Mouse (Mus musculus) cerebellum, adult 18-20 months (tissue): ENCODE results near the gene Gdf9.
"Not testable (repeated sequence)": the region's sequence is repeated elsewhere in the genome, so short reads cannot be mapped to it uniquely, and the experiment has no call there.

ENCODE experiments used
- DNase-seq, 2 experiments: peaks; one replicate each; pipeline ENCODE4 v3.0.0; 2021

Gene Gdf9

DNA sequence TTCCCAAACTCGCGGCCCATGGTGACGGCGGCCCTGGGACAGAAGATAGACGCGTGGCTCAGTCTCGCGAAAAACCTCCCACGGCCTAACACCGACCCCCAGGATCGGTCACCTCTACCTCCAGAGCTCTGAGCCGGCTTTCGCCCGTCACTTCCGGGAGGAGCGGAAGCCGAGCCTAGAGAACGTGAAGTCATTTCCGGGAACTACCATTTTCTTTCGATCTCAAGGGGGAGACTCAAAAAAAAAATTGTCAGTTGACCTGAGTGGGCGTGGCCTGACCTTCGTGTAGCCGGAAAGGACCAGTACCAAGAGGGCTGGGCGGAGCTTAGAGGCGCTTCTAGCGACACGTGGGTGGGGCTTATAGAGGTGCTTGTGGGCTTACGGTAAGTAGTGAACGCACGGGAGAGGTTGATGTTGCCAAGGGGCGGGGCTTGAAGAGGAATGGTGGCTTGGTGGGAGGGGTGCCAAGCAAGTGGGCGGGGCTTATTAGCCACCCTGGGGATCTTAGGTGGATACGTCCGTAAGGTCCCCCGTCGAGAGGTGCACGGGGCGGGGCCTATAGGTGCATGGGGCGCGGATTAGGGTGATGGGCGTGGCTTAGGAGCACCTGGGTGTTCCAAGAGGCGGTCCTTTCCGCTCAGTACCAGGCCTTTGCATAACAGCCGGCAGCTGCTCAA lies at the start of gene Gdf9, which contains the start of gene Uqcrq:
Gdf9 (plus strand) TSS at position 354 of the 677 bp plus-strand sequence.
Uqcrq (minus strand) TSS at position 162 of the 677 bp plus-strand sequence.
- peak; percentile 100 for DNase-seq

- DNase-seq = no peak
Measured at GRCm38 (mm10) chr11:53383758-53384428, 46.9 kb upstream of the Gdf9 start.

- no peak for DNase-seq
Measured at GRCm38 (mm10) chr11:53393856-53394255, 37.0 kb upstream of the Gdf9 start.

DNA sequence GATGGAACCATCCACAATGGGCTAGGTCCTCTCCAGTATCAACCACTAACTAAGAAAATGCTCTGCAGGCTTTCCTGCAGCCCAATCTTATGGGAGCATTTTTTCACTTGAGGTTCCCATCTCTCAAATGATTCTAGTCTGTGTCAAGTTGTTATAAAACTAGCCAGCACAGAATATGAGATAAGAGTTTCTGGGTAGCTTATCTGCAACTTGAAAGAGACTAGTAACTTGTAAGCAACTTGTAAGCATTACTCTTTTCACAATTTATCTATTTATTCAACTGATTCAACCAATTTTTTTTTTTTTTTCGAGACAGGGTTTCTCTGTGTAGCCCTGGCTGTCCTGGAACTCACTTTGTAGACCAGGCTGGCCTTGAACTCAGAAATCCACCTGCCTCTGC lies 27.2 kb upstream of the Gdf9 start:
- DNase-seq = no peak

GRCm38 (mm10) chr11:53411738-53412137 lies 19.1 kb upstream of the Gdf9 start:
- DNase-seq = peak in 1 of 2 experiments; percentile 26

- no peak for DNase-seq
Measured at GRCm38 (mm10) chr11:53413871-53414270, 17.0 kb upstream of the Gdf9 start.

DNA sequence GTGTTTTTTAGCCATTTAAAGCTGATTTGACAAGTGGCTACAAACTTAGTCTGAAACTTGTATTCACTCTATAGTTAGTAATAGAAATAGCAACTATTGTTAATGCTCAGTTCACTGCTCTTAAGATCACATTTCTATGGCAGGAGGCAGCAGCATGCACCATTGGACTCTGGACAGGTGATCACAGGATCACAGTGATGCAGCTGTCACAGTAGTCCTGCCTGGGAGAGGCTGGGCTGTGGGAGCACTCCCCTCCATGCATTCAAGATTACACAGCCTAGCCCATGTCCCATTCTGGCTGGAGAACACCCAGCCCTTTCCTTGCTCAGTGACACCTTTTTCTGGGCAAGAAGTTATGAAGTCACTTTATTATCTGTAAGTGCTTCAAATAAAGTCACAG lies 12.8 kb upstream of the Gdf9 start:
- no peak for DNase-seq

DNA sequence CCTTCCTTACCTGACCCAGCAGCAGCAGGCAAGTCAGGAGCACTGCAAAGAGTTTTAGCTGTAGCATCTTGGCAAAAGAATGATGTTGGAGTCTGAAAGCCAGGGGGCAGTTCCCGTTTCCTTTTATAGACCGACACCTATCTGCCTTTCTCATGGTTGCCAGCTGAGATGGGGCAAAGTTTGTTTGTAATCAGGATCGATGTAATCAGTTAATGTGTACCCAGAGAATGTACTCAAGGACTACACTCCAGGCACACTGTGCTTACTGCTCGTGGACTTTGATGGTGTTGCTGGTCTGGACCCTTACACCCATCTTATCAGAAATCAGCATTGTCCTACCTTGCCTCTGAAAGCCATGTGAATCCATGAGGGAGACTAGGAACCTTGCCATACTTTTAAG lies 7.8 kb upstream of the Gdf9 start, which contains the start of gene Leap2:
Leap2 (minus strand) TSS at position 135 of the 400 bp plus-strand sequence.
- DNase-seq = no peak

GRCm38 (mm10) chr11:53424826-53425225 lies 6.0 kb upstream of the Gdf9 start:
- no peak for DNase-seq

GRCm38 (mm10) chr11:53425251-53425650 lies 5.6 kb upstream of the Gdf9 start:
- no peak for DNase-seq

GRCm38 (mm10) chr11:53425711-53426255 lies 5.0 kb upstream of the Gdf9 start:
- DNase-seq = no peak

DNA sequence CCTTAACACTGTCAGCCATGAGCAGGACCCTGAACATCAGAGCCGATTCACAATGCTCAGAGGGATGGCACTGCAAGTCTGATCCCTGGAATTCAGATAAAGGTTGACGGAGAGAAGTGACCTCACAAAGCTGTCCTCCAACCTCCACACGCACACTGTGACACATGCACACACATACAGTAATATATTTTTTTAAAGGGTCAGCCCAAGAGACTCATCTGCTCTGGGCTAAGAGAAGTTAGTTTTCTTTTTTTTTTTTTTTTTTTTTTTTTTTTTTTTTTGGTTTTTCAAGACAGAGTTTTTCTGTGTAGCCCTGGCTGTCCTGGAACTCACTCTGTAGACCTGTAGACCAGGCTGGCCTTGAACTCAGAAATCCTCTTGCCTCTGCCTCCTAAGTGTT lies 3.9 kb upstream of the Gdf9 start:
- not testable (repeated sequence) for DNase-seq

- no peak for DNase-seq
Measured at GRCm38 (mm10) chr11:53427993-53428715, 2.7 kb upstream of the Gdf9 start.

DNA sequence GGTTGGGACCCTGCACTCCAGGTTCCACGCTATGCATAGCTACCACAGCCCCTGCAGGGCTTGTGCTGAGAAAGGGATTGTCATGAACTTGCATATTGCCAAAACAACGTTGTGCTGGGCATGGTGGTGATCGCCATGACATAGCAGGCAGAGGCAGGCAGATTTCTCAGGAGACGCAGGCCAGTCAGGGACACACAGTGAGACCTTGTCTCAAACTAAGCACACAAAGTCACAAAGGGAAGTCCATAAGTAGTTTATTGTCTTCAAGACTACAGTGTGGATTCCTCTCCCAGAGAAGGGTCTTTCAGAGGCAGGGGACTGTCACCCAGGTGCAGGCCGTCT lies 2.1 kb upstream of the Gdf9 start:
- no peak for DNase-seq

GRCm38 (mm10) chr11:53429182-53429581 lies 1.6 kb upstream of the Gdf9 start:
- no peak for DNase-seq

DNA sequence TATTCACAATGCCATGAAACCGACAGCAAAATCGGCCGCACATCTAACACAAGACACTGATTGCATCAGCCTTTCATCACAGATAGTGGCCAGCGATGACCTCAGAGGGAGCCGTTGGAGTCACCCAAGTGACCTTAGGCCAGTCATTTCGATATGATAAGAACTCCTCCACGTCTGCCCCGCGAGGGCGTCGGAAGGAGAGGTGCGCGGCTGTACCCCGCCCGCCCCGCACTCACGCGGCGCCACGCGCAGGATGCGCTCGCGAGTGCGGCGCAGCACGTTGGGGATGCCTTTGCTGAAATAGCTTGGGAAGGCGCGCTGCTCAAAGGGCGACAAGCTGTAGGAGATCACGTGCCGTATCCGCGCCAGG lies 538 bp upstream of the Gdf9 start:
- DNase-seq = no peak

DNA sequence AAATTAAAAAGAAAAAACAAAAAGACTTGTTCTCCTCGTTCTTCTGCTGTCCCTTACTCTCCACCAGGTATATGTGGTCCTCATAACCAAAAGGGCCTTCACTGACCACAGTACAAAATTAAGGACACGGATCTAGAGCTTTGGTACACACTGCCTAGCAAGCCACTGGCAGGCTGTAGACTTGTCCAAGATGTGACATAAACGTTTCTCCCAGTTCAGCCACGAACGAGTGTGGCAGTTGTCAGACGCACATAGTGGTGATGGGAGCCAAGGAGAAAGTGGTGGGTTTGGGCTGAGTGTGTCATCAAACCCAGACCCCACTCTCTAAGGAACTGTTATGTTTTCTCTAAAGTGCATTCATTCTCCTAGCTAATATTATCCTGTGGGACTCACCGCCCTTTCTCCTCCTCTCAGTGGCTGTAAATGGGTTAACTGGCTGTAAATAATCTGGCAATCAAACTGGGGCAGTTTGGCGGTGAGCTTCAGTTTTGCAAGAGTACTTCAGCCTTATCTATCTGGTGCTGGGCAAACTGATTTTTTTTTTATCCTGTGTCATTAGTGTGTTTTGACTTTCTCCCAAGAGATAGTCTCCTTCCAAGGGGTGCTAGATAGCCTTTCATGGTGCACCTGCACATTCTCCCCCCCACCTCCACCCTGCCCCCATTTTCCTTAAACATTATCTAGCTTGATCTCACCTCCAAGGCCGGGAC lies 679 bp downstream of the Gdf9 start:
- DNase-seq = no peak

DNA sequence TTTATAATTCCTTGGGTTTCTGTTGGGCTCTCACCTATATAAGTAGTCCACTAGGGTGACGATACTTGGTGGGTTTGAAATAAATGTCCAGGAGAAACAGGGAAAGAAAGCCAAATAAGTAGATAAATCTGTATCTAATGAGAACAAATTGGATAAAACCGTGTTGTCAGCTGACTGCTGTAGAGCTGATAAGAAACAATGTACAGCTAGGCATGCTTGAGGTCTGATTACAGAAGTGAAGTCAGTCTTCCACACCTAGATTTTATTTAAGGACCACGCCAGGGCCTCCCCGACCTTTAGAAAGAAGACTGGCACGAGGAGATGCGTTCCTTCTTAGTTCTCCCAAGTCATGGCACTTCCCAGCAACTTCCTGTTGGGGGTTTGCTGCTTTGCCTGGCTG lies 2.2 kb downstream of the Gdf9 start:
- DNase-seq = no peak

GRCm38 (mm10) chr11:53435504-53435903 lies 4.7 kb downstream of the Gdf9 start:
- DNase-seq = no peak

GRCm38 (mm10) chr11:53436338-53436737 lies 5.5 kb downstream of the Gdf9 start:
- no peak for DNase-seq

DNA sequence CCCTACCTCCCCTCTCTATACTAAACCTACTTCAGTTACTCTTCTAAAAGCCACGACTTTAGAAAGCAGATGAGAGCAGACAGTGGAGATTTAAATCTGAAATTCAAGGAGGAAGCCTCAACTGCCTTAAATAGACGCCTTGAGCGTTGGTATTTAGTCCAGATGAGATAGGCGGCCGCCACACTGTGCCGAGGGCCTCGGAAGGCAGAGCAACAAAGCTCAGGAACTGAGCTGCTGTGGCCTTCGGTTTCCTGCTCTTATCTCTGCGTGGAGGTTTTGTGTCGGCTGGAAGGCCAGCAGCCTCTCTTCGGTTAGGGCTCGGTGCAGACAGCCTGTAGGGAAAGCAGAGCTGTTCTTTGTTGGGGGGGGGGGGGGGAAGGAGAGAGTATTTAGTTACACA lies 11.1 kb downstream of the Gdf9 start:
- DNase-seq = no peak

DNA sequence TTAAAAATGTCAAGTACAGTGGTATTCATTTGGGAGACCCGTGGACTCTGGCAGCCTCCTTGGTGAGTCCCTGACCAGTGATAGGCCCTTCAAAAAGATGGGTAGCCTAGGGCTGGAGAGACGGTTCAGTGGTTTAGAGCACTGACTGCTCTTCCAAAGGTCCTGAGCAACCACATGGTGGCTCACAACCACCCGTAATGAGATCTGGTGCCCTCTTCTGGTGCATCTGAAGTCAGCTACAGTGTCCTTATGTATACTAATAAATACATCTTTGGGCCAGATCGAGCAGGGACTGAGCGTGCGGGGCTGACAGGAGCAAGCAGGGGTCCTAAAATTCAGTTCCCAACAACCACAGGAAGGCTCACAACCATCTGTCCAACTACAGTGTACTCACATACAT lies 13.0 kb downstream of the Gdf9 start:
- DNase-seq = peak; percentile 51 to 67

DNA sequence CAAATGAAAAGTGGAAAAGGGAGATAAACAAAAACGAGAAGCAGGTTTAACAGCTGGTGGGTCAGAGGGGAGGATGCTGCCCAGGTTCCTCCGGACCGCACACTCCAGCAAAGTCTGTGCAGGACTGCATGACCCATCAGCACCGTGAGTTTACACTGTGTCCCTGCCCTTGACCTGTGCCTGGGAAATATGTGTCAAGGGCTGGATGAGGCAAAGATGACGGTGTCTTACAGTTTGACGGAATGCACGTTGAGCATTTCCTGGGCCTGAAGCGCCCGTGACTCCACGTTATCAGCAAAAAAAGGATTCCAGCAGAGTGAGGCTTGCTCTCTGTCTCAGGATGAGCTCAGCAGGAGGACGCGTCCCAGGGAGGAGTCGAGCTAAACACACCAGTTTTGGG lies 14.7 kb downstream of the Gdf9 start:
- DNase-seq = no peak
